Mouse (Mus musculus) lung, embryonic 14.5 days (tissue): ENCODE measurements around the gene Gemin7. TPM values are rescaled to one million over a fixed set of nuclear protein-coding genes. Genes with fewer than 3 reads are reported as not detected.
"Not testable (repeated sequence)": the region's sequence is repeated elsewhere in the genome, so short reads cannot be mapped to it uniquely, and the experiment has no call there.

Source experiments
- ATAC-seq: fragments of 200-750 bp; cut with Nextera tagmentation; 2 replicates; pipeline ENCODE4 v1.8.0; 2017; ENCODE audit warnings: mild to moderate bottlenecking, moderate TSS enrichment, moderate library complexity; ENCODE audit not compliant: insufficient read depth
- DNase-seq: peaks from one replicate; pipeline ENCODE4 v3.0.0-alpha.2; 2015
- H3K27ac ChIP-seq: fragments of 300-500 bp; sonication (generic); 2 replicates; pipeline ENCODE4 v1.5.1; 2014; ENCODE audit warnings: low read depth, mild to moderate bottlenecking, moderate library complexity
- H3K27me3 ChIP-seq: fragments of 300-500 bp; sonication (generic); 2 replicates; pipeline ENCODE4 v1.6.1; 2014; ENCODE audit warnings: low read length, control low read depth; ENCODE audit not compliant: insufficient read depth
- H3K36me3 ChIP-seq: fragments of 300-500 bp; sonication (generic); 2 replicates; pipeline ENCODE4 v1.6.1; 2014; ENCODE audit warnings: control low read depth; ENCODE audit not compliant: insufficient read depth
- H3K4me1 ChIP-seq: fragments of 300-500 bp; sonication (generic); 2 replicates; pipeline ENCODE4 v1.6.1; 2014; ENCODE audit warnings: antibody characterized with exemption, control low read depth; ENCODE audit not compliant: insufficient read depth
- H3K4me2 ChIP-seq: fragments of 300-500 bp; sonication (generic); 2 replicates; pipeline ENCODE4 v1.6.1; 2014; ENCODE audit warnings: mild to moderate bottlenecking
- H3K4me3 ChIP-seq: fragments of 300-500 bp; sonication (generic); 2 replicates; pipeline ENCODE4 v1.5.1; 2014; ENCODE audit warnings: low read depth, low read length
- H3K9ac ChIP-seq: fragments of 300-500 bp; sonication (generic); 2 replicates; pipeline ENCODE4 v1.6.1; 2014
- H3K9me3 ChIP-seq: fragments of 300-500 bp; sonication (generic); 2 replicates; pipeline ENCODE4 v1.6.1; 2016; ENCODE audit warnings: low read depth, low read length, control low read depth
- CTCF ChIP-seq: IDR thresholded peaks from 2 replicates; pipeline ENCODE4 v1.5.1; 2016; ENCODE audit warnings: antibody characterized with exemption, low read depth
- WGBS: fragments of 180-500 bp; shearing (Covaris S2); extraction: QIAGEN DNeasy Blood & Tissue Kit; methylation state at CpG from one replicate; pipeline ENCODE4 v1.1.7; 2014; 5-methylcytosine and 5-hydroxymethylcytosine counted together
- polyA plus RNA-seq: library from polyadenylated mRNA; unstranded; fragments of >200 nt; fragmentation: Nextera tagmentation; extraction: Ambion mirVana; gene quantifications from 2 replicates; pipeline ENCODE4 v1.2.1, GENCODE M21; 2014

Gene Gemin7
- polyA plus RNA-seq, 1 experiment from 2014 or later: 183 TPM

GRCm38 (mm10) chr7:19610969-19611368 is 33.6 kb upstream of the Gemin7 start:
- Histone ChIP-seq H3K9ac (no peak overlapping the region), H3K27me3 (no peaks in the 10 kb centered on the region), H3K4me1 (no peaks in the 10 kb centered on the region), H3K27ac (no peak overlapping the region), H3K4me2 (no peak overlapping the region), H3K36me3 (no peaks in the 10 kb centered on the region), H3K9me3 (no peaks in the 10 kb centered on the region), H3K4me3 (no peak overlapping the region)
- TF ChIP-seq CTCF: peak; percentile 14; the same call in 1 of the 2 replicates
- ATAC-seq (no peak), DNase-seq (no peak)
- 75% methylated on average over 5 of the region's 5 CpGs for WGBS

DNA sequence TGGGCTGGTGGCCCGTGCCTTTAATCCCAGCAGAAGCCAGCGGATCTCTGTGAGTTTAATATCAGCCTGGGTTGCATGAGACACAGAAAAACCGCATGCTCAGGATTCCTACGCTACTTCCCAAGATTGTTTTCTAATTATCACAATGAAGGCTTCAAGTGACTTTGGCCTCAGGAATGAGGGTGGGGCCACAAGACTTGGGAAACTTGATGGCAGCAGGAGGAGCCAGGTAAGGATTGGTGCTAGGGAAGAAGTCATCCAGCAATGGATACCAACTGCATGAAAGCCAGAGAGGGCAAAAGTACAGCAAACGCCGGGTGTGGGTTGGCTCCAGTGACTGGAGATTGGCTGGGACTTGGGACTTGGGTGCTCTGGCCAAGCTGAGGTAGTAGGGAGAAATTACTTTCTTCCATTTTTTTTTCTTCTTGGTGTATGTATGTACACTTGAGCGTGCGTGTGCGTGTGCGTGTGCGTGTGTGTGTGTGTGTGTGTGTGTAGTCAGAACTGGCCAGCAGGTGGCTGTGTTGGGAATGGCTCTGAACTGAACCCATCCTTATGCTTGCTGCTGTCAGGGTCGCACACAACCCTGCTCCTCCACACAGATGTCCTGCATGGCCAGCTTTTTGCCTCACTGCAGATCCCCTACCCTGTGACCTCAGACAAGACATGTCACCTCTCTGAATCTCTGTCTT is 32.4 kb upstream of the Gemin7 start:
- Histone ChIP-seq H3K9me3 (no peaks in the 10 kb centered on the region), H3K36me3 (no peaks in the 10 kb centered on the region), H3K4me1 (no peaks in the 10 kb centered on the region), H3K4me3 (no peak overlapping the region), H3K27me3 (no peaks in the 10 kb centered on the region), H3K27ac (no peak overlapping the region), H3K9ac (no peak overlapping the region), H3K4me2 (no peak overlapping the region)
- 93% methylated on average over 12 of the region's 12 CpGs for WGBS
- peak; percentile 12; the same call in 1 of the 2 replicates for TF ChIP-seq CTCF
- DNase-seq (no peak), ATAC-seq (no peak)

GRCm38 (mm10) chr7:19607291-19607690 is 29.9 kb upstream of the Gemin7 start:
- H3K27me3 ChIP-seq: no peaks in the 10 kb centered on the region
- H3K4me3 ChIP-seq: no peak overlapping the region
- peaks cover under 1% of the 10 kb centered on the region for H3K36me3 ChIP-seq
- H3K4me2 ChIP-seq: no peak overlapping the region
- DNase-seq (no peak), ATAC-seq (no peak)
- TF ChIP-seq CTCF: no peak
- H3K9me3 ChIP-seq: no peaks in the 10 kb centered on the region
- H3K9ac ChIP-seq: no peak overlapping the region
- H3K27ac ChIP-seq: no peak overlapping the region
- peaks cover 9% of the 10 kb centered on the region for H3K4me1 ChIP-seq
- WGBS: 71% methylated on average over 5 of the region's 5 CpGs

DNA sequence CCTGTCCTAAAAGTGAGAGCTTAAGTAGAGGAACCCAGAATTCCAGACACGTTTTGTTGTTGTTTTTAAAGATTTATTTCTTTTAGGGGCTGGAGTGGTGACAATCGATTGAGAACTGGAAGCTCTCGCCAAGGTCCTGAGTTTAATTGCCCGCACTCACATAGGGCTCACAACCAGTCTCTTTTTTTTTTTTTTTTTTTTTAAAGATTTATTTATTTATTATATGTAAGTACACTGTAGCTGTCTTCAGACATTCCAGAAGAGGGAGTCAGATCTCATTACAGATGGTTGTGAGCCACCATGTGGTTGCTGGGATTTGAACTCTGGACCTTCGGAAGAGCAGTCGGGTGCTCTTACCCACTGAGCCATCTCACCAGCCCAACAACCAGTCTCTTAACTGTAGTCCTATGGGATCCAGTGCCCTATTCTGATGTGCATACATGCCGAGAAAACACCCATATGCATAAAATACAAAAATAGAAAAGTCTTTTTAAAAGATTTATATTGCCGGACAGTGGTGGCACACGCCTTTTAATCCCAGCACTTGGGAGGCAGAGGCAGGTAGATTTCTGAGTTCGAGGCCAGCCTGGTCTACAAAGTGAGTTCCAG is 27.3 kb upstream of the Gemin7 start:
- not testable (repeated sequence) for H3K9me3 ChIP-seq, ATAC-seq, DNase-seq, H3K4me1 ChIP-seq, H3K27me3 ChIP-seq
- peak overlapping the region; percentile 96 for H3K4me3 ChIP-seq
- H3K36me3 ChIP-seq: peaks cover 25% of the 10 kb centered on the region
- H3K9ac ChIP-seq: peak overlapping the region; percentile 95; the same call in 1 of the 2 replicates
- H3K4me2 ChIP-seq: peak overlapping the region; percentile 93
- H3K27ac ChIP-seq: 0 out of 2 replicates have a peak overlapping the region, but pooled peaks have one; percentile 78
- WGBS: 59% methylated on average over 10 of the region's 10 CpGs

- Histone ChIP-seq H3K27me3 (no peaks in the 10 kb centered on the region), H3K4me3 (peak within 1 kb of the TSS; percentile 96), H3K36me3 (peaks cover 32% of the 10 kb centered on the region), H3K9ac (peak within 1 kb of the TSS; percentile 95), H3K4me1 (peaks cover 9% of the 10 kb centered on the region), H3K9me3 (no peaks in the 10 kb centered on the region), H3K4me2 (peak within 1 kb of the TSS; percentile 93), H3K27ac (peak within 1 kb of the TSS; percentile 78; the same call in 1 of the 2 replicates)
- TF ChIP-seq CTCF: no peak; the same call in 1 of the 2 replicates
- ATAC-seq (peak; percentile 93), DNase-seq (peak; percentile 99)
- under 1% methylated on average over 57 of the region's 57 CpGs for WGBS
Measured at GRCm38 (mm10) chr7:19603849-19604605, 26.6 kb upstream of the Gemin7 start, which contains the start of gene Clasrp. TSS of gene Clasrp (minus strand) at chr7:19604486.

GRCm38 (mm10) chr7:19603055-19603454 is 25.7 kb upstream of the Gemin7 start:
- DNase-seq (no peak), ATAC-seq (no peak)
- peak overlapping the region; percentile 96 for H3K4me3 ChIP-seq
- peak overlapping the region; percentile 93 for H3K4me2 ChIP-seq
- peak overlapping the region; percentile 95 for H3K9ac ChIP-seq
- no peak for TF ChIP-seq CTCF
- H3K27me3 ChIP-seq: no peaks in the 10 kb centered on the region
- peaks cover 41% of the 10 kb centered on the region for H3K36me3 ChIP-seq
- H3K4me1 ChIP-seq: peaks cover 9% of the 10 kb centered on the region
- H3K9me3 ChIP-seq: no peaks in the 10 kb centered on the region
- WGBS: 77% methylated on average over 12 of the region's 12 CpGs
- H3K27ac ChIP-seq: no peak overlapping the region

DNA sequence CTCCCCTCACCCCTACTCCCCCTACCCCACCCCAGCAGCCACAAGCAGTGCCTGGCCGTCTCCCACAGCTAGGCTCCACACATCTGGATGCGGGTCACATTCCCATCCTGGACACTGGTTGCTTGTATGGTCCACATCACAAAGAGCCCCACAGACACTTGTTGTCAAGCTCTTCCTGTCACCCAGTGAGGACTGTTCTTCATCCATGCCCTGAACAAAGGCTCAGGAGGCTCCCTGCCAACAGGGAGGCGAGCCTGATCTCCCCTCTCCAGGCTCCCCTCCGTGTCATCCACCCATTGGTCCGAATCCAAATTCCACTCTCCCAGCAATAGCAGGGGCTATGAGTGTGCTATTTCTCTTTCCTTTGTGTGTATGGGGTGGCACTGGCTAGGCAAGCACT is 23.2 kb upstream of the Gemin7 start:
- Histone ChIP-seq H3K27me3 (no peaks in the 10 kb centered on the region), H3K4me1 (peaks cover 9% of the 10 kb centered on the region), H3K9ac (no peak overlapping the region), H3K36me3 (peaks cover 61% of the 10 kb centered on the region), H3K9me3 (no peaks in the 10 kb centered on the region), H3K4me2 (no peak overlapping the region), H3K27ac (no peak overlapping the region), H3K4me3 (no peak overlapping the region)
- DNase-seq: no peak
- WGBS: 68% methylated on average over 5 of the region's 5 CpGs
- ATAC-seq: no peak
- no peak for TF ChIP-seq CTCF
